In genomic region chr11:77854641-77855040, GRCm38 (mm10) we compare ENCODE assay signal across 13 mouse cellular contexts. TPM values are rescaled to one million over a fixed set of nuclear protein-coding genes. Genes with fewer than 3 reads are reported as not detected.
DNase-seq lines count a peak whose midpoint lies in the region; ATAC-seq lines count a peak whose summit lies in the region.
"Had no signal": no experiment of that assay in that cellular context is flagged by ENCODE, and none has a peak within 500 bp of the region (broad histone marks: within the 10 kb centered on the region; RNA-seq: fewer than 3 reads in every experiment).

No protein-coding gene starts in this region.

- no peak overlapping the region for H3K9ac ChIP-seq in embryonic facial prominence, embryonic 11.5 days (replicated peaks; ENCODE audit: low read length)
- H3K9ac ChIP-seq in hindbrain, embryonic 11.5 days (ENCODE audit: low read depth, low read length): no peak overlapping the region
- peak overlapping the region; percentile 20 for H3K9ac ChIP-seq in midbrain, embryonic 14.5 days (replicated peaks; ENCODE audit: low read length)
- H3K9ac ChIP-seq: liver, embryonic 15.5 days had no signal

- peak; percentile 89 for DNase-seq in heart, adult 11 months
- DNase-seq in heart, adult 18-20 months: no peak
- no peak for DNase-seq in embryonic facial prominence, embryonic 11.5 days (ENCODE audit: low spot score)
- DNase-seq in hindbrain, embryonic 11.5 days (ENCODE audit: low spot score): no peak
- DNase-seq in midbrain, embryonic 14.5 days: no peak
- DNase-seq in embryo, embryonic 10 days (ENCODE audit: low spot score): no peak
- no peak for DNase-seq in cerebellum, adult 8-10 months
- no peak for DNase-seq in left cerebral cortex, postnatal 36 days (ENCODE audit: low spot score in 2 of 2)
- DNase-seq: adrenal gland, postnatal 10 days; kidney, postnatal 4 days had no signal

- no peak overlapping the region for H3K4me2 ChIP-seq in embryonic facial prominence, embryonic 11.5 days (ENCODE audit: low read depth, low read length)
- no peak overlapping the region for H3K4me2 ChIP-seq in hindbrain, embryonic 11.5 days (replicated peaks; ENCODE audit: low read depth, low read length)
- no peak overlapping the region for H3K4me2 ChIP-seq in midbrain, embryonic 14.5 days (ENCODE audit: low read length)
- H3K4me2 ChIP-seq: heart, embryonic 11.5 days; liver, embryonic 15.5 days had no signal

- H3K27ac ChIP-seq in embryonic facial prominence, embryonic 11.5 days (replicated peaks; ENCODE audit: low read depth, low read length): 0 out of 2 replicates have a peak overlapping the region, but pooled peaks have one; percentile 20
- peak overlapping the region; percentile 58; the same call in 1 of the 2 replicates for H3K27ac ChIP-seq in hindbrain, embryonic 11.5 days (ENCODE audit: low read depth, low read length)
- H3K27ac ChIP-seq in midbrain, embryonic 14.5 days (replicated peaks; ENCODE audit: low read depth, low read length): peak overlapping the region; percentile 85
- H3K27ac ChIP-seq: liver, embryonic 15.5 days had no signal

- no peak for ATAC-seq in embryonic facial prominence, embryonic 11.5 days (replicated peaks; ENCODE audit: insufficient number of reproducible peaks, low FRiP score, low TSS enrichment, low read depth)
- no peak for ATAC-seq in hindbrain, embryonic 11.5 days (ENCODE audit: low FRiP score)
- no peak for ATAC-seq in midbrain, embryonic 14.5 days (ENCODE audit: low FRiP score, low TSS enrichment)
- ATAC-seq: inflammation-experienced regulatory T-cells, adult 6 months had no signal

- H3K9me3 ChIP-seq in embryonic facial prominence, embryonic 11.5 days (replicated peaks; ENCODE audit: control insufficient read depth, low read length): no peaks in the 10 kb centered on the region
- no peaks in the 10 kb centered on the region for H3K9me3 ChIP-seq in hindbrain, embryonic 11.5 days (ENCODE audit: control insufficient read depth, low read length)
- no peaks in the 10 kb centered on the region for H3K9me3 ChIP-seq in midbrain, embryonic 14.5 days (ENCODE audit: control insufficient read depth, low read length)
- H3K9me3 ChIP-seq: liver, embryonic 15.5 days had no signal

- peaks cover 3% of the 10 kb centered on the region; the same call in 1 of the 2 replicates for H3K36me3 ChIP-seq in embryonic facial prominence, embryonic 11.5 days (replicated peaks; ENCODE audit: control insufficient read depth, insufficient read depth, low read depth, low read length)
- peaks cover 4% of the 10 kb centered on the region; the same call in 1 of the 2 replicates for H3K36me3 ChIP-seq in hindbrain, embryonic 11.5 days (ENCODE audit: control insufficient read depth, insufficient read depth, low read length)
- peaks cover 52% of the 10 kb centered on the region for H3K36me3 ChIP-seq in midbrain, embryonic 14.5 days (ENCODE audit: control insufficient read depth, insufficient read depth, low read length)

- no peak overlapping the region for H3K4me3 ChIP-seq in embryonic facial prominence, embryonic 11.5 days (ENCODE audit: low read depth, low read length)
- no peak overlapping the region for H3K4me3 ChIP-seq in hindbrain, embryonic 11.5 days (ENCODE audit: low read depth, low read length)
- H3K4me3 ChIP-seq in midbrain, embryonic 14.5 days (replicated peaks; ENCODE audit: low read depth, low read length): no peak overlapping the region
- H3K4me3 ChIP-seq: liver, embryonic 15.5 days had no signal

- intact Hi-C loops in left cerebral cortex, postnatal 36 days (cut with DNase I): loop anchor here (5.0 kb wide), 2 partner anchors 33 to 78 kb away; partner anchors contain the start of gene Sez6

- WGBS in embryonic facial prominence, embryonic 11.5 days: 59% methylated on average over 3 of the region's 3 CpGs
- 61% methylated on average over 3 of the region's 3 CpGs for WGBS in hindbrain, embryonic 11.5 days
- 48% methylated on average over 3 of the region's 3 CpGs for WGBS in midbrain, embryonic 14.5 days

- no peaks in the 10 kb centered on the region; the same call in 1 of the 2 replicates for H3K27me3 ChIP-seq in embryonic facial prominence, embryonic 11.5 days (ENCODE audit: control insufficient read depth, insufficient read depth, low read length)
- peaks cover 11% of the 10 kb centered on the region for H3K27me3 ChIP-seq in hindbrain, embryonic 11.5 days (ENCODE audit: control insufficient read depth, insufficient read depth, low read length)
- H3K27me3 ChIP-seq in midbrain, embryonic 14.5 days (ENCODE audit: control insufficient read depth, insufficient read depth, low read length): no peaks in the 10 kb centered on the region
- H3K27me3 ChIP-seq: liver, embryonic 15.5 days had no signal

- H3K4me1 ChIP-seq in embryonic facial prominence, embryonic 11.5 days (ENCODE audit: control insufficient read depth, insufficient read depth, low read length): peaks cover 6% of the 10 kb centered on the region
- peaks cover 18% of the 10 kb centered on the region for H3K4me1 ChIP-seq in hindbrain, embryonic 11.5 days (replicated peaks; ENCODE audit: control insufficient read depth, insufficient read depth, low read length)
- H3K4me1 ChIP-seq in midbrain, embryonic 14.5 days (ENCODE audit: control insufficient read depth, insufficient read depth, low read length): peaks cover 80% of the 10 kb centered on the region

RNA-seq across cellular contexts. Expression of gene Pipox, which starts 39.3 kb away (rescaled TPM):
- total RNA-seq in heart, adult 18-20 months (2021): under 1 TPM; 0.50 to 0.87 TPM
- polyA plus RNA-seq in embryonic facial prominence, embryonic 11.5 days (2014; fragmentation: Nextera tagmentation; extraction: Ambion mirVana): 2.7 and 3.0 TPM in 2 replicates
- 7.6 and 8.6 TPM in 2 replicates for polyA plus RNA-seq in hindbrain, embryonic 11.5 days (2014; fragmentation: Nextera tagmentation; extraction: Ambion mirVana)
- polyA plus RNA-seq in midbrain, embryonic 14.5 days (2014; fragmentation: Nextera tagmentation; extraction: Ambion mirVana): 4.0 and 4.2 TPM in 2 replicates
- 1 to 10 TPM in 1 of 2 experiments, under 1 TPM in 1; 0.25 to 1.4 TPM for total RNA-seq in left cerebral cortex, postnatal 36 days (2021)

Comparison
In these comparisons a context has a peak if more than half of its experiments do, and no peak if none do; other contexts are left out.
1. H3K27ac ChIP-seq: peak in every context shown above with its lines; median percentile 85 in midbrain, embryonic 14.5 days; 58 in hindbrain, embryonic 11.5 days; 20 in embryonic facial prominence, embryonic 11.5 days.